Mouse (Mus musculus) retina, postnatal 1 day (tissue): ENCODE measurements around the gene Scly.

ENCODE experiments used
- DNase-seq: peaks from one replicate; pipeline ENCODE4 v3.0.0-alpha.2; 2012

Gene Scly

DNA sequence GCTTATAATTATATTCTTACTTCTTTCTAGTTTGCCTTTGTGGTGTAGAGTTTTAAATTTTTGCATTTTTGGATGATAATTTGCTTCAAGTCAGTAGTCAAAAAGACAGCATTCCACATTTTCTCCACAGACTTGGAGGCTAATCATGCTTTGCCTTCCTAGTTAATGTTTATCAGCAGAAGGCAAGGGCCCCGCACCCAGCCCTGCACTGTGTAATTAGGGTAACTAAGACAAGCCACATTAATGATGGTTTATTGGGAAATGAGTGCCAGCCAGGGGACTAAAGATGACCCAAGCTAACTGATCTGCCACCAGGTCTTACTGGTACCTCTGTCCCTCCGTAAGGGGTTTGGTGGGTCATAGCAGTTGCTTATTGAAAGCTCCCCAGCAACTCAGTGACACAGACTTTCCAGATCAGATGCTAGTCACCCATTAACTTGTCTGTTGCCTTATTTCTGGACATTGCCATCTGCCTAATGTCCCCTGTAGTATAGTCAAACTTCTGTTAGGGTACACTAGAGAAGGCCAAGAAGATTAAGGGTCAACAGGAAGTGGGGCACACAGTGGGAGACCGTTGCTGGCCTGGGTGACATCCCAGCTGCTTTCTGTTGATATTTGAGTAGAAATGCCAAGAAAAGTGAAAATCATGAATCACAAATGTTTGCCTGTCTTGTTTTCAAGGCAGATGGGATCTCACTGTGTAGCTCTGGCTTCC lies 3.2 kb downstream of the Scly start:
- DNase-seq: no peak

DNA sequence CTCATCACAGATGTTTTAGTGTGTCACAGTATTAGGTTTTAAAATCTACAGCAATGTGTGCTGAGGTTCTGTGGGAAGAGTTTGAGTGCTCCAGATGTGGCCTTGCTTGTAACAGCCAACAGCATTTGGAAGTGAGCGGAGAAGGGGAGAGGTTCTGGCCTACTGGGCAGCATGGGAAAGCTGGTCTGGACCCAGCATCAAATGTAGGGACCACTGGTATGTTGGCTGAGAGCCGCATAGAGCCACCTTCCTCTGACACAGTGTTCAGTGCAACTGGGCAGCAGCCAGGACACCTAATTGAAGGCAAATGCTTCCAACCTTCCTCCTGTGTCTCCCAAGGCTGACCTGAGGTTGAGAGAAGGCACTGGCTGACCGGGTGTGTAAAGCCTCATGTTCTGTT lies 3.9 kb downstream of the Scly start:
- DNase-seq: no peak

DNA sequence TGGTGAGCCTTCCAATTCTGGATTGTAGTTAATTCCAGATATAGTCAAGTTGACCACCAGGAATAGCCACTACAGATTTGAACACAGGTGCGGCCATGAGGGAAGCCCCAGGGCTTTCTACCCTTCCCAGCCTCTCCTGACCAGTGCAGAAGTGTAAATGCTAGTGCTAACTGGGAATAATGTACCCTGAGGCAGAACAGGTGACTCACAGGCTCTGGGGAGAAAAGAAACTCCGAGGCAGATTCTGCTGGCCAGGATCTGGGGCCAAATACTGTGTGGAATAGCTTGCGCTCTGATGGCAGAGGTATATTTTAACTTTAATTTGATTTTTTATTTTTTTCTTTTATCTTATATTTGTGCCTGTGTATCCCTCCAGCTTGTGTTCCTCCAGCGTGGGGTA lies 6.5 kb downstream of the Scly start:
- no peak for DNase-seq

DNA sequence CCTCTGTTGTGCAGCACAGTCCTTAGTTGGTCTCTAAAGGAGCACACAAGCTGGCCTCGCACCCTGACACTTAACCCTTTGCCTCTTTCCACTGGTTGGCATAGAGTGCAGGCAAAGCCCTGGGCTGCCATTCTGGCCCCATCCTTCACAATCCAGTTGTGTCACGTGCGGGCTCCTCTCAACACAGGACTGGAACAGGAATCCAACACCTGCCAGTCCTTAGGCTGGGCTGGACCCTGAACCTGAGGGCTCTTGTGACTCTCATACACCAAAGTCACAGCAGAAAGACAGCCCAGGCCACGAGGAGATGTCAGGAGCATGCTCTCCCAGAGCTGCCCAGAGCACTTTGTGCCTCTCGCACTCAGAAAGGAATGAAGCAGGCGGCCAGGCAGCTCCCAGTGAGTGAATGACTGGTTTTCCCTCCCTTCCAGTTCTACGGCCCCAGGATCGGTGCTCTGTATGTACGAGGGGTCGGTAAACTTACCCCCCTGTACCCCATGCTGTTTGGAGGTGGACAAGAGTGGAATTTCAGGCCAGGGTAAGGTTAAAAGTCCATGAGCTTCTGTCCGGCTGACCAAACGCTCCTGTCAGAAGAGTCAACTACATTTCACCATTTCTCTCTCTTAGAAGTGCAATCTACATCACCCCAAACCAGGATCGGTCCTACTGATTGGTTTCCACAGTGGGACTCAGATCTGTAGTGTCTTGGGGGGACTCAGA lies 11.4 kb downstream of the Scly start:
- DNase-seq: no peak

DNA sequence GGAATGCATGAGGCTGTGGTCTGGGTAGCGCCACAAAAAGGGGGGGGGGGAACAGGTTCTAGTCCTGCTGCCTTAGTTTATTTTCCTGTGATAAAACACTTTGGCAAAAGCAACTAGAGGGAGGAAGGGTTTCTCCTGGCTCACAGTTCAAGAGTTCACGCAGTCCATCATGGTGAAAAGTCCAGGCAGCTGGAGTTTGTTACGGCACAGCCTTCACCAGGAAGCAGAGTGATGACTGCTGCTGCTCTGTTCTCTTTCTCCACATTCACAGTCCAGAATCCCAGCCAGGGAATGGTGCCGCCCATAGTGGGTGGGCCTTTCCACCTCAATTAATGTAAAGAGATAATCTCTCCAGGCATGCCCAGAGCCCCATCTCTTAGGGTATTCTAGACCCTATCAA lies 14.1 kb downstream of the Scly start:
- DNase-seq: no peak

DNA sequence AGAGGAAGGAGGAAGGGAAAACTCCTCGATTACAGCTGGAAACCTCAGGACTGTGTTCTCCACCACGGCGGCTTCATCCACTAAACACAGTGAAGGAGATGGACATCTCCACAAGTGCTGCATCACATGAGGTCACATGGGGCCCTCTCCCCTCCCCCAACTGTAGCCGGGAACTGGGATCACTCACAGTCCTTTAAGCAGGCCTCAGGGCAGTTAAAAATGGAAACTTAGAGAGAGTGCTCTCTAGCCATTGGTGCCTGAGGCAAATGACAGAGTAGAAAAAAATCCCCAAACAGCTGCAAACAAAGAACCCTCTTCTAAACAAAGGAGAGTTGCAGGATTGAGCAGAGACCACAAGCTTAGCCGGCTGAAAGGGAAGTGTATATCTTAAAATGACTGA lies 15.1 kb downstream of the Scly start:
- peak; percentile 49 for DNase-seq

DNA sequence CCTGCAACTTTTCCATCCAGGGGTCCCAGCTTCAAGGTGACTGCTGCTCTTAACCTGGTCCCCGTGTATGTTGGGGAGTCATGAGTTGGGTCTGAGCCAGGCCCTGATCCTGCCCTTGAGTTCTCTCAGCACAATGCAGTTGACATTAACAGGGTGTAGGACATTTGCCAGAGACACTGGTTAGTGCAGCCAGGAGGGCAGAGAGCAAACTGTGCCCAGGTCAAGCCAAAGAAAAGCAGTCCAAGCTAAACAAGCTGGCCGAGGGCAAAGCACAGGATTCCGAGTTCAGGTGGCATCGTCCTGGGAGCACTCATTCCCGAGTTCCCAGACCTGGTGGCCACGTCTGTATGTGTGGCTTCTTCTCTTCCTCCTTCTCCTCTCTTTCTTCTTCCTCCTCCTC lies 19.5 kb downstream of the Scly start:
- DNase-seq: no peak

DNA sequence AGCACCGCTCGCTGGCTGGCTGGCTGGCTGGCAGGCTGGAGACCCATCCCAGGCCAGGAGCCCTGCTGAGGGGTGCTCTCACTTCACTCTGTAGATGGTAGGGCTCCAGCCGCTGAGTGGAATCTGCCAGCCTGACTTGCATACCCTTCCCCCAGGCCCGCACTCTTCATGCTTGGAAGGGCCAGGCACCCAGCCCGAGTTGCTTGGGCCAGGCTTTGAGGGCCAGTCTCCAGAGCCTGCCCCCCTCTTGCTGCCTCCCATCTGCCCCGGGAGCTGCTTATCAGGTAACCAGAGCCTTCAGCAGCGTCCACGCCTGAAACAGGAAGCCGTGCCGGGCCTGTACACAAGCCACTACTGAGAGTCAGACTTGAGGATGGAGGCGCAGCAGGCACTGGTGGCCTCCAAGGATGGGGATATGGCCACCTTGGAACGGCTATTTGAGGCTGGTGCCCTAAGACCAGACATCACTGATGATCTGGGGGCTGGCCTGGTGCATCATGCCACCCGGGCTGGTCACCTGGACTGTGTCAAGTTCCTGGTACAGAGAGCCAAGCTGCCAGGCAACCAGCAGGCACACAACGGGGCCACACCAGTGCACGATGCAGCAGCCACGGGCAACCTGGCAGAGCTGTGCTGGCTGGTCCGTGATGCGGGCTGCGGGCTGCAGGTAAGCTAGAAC lies 23.8 kb downstream of the Scly start, which contains the start of gene Espnl:
Espnl (plus strand) TSS at position 316 of the 679 bp plus-strand sequence.
- DNase-seq: no peak

DNA sequence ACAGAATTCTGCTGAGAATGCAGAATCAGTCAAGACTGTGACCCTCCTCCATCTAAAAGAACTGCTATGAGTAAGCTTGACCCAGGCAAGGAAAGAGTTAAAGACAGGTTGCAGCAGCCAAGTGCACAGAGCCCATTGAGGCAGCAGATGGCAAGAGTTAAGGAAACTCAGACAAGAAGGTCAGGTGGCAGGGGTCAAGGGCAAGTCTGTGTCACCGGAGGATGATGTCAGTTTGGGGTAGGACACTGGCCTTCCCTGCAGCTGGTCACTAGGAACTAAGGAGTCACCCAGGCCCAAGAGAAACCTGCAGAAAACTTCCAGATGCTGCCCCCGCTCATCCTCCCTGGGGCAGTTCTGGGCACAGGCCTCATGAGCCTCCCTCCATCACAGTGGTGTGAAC lies 26.5 kb downstream of the Scly start:
- DNase-seq: no peak

DNA sequence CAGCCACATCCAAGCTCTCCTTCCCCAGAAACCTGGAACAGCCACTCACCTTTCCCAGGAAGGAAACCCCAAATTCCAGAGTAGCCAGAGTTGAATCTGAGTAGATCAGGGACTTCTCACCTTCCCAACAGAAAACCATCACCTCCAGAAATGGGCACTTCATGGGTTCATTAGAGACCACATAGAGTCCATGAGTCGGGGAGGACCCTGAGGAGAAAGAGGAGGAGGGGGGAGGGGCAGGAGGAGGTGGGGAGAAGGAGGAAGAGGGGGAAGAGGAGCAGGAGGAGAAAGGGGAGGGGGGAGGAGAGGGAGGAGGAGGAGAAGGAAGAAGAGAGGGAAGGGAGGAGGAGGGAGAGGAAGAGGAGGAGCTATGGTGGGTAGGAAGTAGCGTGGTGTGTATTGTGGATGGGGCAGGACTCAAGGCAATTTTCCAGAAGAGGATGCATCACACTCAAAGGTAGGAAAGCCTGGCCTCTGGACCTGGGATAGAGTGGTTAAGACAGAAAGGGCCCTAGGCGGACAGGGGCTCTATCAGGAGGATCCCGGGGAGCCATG lies 27.4 kb downstream of the Scly start:
- DNase-seq: no peak

DNA sequence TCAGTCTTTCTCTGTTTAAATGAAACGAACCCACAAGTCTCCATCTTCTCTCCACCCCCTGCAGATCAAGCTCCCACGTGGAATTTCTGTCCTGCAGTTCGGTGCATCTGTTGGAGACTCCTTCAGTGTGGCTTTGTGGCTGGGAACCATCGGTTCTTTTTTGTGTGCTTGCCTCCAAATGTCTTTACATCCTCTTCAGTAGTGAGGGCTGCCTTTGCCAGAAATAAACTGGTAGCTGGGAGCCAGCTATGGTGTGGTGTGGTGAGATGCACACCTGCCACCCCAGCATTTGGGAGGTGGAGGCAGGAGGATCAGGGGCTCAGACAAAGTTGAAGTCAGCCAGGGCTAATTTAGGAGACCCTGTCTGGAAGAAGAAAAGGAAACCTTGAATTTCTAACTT lies 34.0 kb downstream of the Scly start:
- DNase-seq: no peak

DNA sequence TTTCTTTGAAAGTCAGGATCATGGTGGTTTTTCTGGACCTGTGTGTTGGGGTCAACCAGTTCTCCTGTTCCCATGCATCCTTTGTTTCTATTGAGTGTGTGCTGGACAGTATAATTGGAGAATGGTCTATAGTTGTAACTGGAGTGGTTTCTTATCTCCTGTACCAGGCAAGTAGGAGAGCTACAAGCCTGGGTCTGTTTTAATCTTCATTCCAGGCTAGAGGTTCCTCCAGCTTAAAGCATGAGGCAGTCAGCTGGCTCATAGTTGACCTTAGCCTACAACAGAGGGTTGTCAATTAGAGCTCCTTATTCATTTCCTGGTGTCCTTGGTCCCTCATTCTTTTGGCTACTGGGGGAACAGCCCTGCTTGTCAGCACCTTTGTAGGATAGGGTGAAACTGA lies 35.4 kb downstream of the Scly start:
- DNase-seq: no peak

DNA sequence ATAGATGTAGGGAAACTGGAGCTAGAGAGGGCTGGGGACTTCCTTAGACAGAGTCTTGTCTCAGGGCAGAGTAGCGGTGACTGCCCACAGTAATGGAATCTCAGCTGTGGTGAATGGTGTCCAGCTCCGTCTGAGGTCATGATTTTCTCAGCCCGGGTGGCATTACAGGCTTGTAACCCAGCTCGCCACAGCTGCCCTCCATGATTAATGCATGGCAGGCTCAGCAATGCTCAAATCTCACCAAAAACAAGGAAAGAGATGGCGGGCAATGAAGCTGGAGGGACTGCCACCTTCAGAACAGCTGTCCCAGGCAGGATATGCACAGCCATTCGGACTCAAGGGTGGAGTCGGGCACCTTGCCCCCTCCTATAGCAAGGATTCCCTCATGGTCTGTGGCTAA lies 39.2 kb downstream of the Scly start:
- DNase-seq: no peak

DNA sequence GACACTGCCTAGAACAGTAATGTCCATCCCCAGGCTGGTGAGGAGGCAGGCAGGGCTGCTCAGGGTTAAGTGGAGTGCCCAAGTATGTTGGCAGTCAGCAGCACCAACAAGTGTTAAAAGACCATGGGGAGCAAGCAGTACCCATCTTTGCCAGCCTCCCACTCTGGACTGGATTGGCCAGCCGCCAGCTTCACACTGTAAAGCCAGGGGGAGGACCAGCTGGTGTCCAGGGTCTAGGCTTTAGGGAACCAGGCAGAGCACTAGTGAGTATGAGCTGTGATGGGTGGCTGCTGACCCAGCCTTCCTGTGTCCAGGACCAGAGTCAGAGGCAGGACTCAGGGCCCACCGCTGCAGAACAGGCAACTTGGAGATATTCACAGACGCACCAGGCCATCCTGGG lies 45.9 kb downstream of the Scly start:
- DNase-seq: peak; percentile 49

DNA sequence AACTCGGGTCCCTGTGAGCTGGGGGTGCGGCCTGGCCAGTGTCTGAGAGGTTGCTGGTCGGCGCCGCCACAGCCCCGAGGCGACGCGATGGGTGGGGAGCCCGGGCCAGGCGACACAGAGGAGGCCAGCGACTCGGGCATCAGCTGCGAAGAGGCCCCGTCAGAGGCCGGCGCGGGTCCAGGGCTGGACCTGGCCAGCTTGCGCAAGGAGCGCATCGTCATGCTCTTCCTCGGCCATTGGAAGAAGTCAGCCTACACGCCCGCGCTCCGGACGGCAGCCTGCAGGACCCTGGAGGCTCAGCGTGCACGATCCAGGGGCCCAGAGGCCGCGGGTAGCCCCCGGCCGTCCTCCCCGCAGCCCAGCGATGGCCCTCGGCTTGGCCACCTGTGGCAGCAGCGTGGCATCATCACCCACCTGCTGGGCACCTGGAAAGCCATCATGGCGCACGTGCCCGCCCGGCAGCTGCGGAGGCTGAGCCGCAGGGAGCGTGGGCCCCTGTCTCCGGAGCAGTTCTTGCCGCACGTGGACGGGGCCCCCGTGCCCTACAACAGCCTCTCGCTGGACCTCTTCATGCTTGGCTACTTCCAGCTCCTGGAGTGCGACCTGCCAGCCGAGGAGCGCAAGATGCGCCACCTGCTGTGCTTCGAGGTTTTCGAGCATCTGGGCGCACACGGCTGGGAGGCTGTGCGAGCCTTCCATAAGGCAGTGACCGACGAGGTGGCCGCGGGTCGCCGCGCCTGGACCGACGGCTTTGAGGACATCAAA lies 47.0 kb downstream of the Scly start:
- peak; percentile 49 for DNase-seq

DNA sequence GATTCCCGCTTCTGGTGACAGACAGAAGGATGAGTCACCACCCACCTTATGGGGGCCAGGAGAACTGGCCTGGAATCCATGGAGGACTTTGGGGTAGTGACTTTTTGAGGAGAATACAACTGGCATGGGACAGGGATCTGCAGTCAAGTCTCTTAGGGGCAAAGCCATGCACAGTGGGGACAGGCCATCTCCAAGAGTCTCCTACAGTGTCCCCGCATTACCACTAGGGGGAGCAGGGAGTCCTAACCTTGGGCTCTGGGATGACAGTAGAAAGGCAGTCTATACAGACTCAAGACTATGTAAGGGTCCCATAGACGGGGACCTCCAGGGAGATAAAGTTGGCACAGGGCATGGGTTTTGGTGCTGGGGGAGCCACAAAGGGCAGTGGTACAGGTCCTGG lies 48.8 kb downstream of the Scly start:
- DNase-seq: peak; percentile 81

DNA sequence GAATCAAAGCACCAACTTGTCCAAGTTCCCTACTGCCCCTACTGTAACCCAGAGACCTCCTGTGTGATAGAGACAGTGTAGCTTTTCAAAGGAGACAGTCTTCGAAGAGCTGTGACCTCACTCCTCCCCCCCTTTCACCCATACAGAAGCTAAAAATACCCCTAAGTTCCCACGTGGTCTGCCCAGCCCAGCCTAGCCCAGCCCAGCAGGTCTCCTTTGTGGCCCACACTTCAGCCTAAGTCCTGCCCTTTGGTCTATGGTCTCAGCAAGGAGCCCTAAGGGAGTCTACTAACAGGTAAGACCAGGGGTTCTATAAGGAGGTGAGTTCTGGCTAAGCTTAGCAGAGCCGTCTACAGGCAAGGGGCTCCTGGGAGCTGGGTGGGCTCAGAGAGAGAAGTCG lies 52.7 kb downstream of the Scly start, which contains the start of gene Klhl30:
Klhl30 (plus strand) TSS at position 176 of the 400 bp plus-strand sequence.
- DNase-seq: no peak

DNA sequence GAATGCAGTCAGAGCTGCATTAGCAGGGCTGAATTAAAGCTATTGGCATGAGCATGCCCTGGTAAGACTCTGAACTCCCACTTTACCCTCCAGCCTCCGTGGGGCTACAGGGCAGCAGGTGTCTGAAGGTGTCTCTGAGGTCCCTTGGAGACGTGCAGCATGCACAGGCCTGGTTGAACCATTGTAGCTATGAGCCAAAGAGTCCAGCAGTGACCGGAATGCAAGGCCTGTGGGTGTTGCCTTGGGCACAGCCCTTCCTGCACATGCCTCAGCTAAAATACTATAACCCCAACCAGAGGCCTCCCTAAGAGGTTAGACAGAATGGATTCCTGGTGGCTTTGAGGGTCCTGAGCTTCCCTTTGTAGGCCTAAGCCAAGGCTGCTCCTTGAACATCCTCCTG lies 53.1 kb downstream of the Scly start:
- DNase-seq: no peak

DNA sequence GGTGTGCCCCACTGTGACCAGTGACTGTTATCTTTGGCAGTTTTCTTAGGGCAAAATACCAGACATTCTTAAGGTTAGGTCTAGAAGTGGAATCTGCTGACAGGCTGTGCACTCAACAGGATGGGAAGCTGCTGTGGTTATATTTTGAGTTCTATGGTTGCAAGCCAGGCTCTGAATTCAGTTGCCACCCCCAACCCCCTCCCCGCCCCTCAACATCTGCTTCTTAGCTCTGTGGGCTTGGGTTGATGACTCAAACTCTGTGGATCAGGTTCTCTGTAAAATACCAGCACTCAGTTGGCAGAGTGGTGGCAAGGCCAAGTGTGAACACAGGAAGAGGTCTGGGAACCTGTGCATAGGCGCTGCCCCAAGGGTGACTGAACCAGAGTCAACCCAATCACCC lies 54.1 kb downstream of the Scly start:
- DNase-seq: no peak

DNA sequence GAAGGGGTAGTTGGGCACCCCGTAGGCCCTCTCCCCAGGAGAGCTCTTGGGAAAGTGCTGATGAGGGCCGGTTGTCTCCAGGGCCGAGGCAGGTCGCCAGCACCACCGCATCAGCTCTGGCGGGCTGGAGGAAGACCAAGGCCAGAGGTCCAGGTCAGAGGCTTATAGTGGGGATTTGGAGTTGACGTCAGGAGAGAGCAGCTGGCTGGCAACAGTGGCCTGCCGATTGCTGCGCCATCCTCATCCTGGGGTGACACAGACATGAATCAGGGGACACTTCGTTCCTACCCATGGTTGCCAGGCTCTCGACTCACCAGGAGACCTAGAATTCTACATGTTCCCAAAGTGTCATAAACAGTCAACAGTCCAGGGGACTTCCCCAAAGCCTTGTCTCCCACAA lies 58.0 kb downstream of the Scly start:
- no peak for DNase-seq

DNA sequence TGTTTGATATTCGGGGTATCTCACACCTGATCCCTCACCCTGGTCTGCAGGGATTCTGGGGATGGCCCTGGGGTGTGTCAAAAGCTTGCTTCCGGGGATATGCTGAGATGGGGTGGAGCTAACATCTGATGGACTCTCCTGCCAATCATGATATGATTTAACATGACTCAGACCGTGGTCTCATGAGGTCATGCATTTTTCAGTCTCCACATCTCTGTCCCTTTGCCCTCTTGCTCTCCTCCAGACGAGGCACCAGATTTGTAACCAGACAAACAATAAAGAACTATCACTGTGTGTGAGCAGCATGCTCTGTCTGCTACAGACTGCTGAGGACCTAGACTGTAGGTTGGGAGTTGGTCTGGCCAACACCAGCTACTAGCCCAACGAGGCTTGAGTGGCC lies 64.0 kb downstream of the Scly start:
- no peak for DNase-seq

DNA sequence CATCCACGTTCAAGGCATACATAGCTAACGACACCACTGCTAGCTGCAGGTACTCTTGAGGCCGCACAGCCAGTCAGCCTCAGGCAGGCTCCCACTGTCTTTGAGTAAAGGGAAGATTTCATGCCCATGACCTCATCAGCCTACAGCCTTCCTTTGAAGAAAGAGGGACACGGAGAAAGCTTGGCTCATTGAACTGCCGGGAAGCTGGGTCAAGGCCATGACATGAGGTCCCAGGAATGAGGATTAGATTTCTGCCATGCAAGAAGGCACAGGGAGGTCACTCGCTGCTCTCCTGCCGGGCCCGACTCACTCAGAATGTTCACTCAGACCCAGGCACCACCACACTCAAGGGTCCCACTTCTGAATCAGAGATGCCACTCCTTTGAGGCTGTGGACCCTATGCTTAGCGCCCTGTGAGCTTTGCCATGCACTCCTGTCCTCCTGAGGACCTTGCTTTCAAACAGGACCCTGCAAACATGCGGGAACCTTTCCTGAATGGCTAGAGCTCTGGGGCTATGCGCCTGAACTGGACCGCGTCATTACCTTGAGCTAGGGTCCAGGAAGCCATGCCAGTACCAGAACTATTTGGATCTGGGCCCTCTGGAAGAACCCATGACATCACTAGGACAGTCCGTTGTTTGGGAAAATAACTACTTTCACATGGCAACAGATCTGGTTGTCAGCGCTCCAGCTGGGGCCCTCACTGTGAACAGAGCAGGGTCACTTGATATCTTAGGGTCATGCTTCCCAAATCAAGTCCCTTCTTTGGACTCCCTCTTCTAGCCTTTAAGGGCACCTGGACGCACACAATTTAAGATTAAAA lies 66.9 kb downstream of the Scly start:
- no peak for DNase-seq
